Mouse (Mus musculus) CD4-positive helper T cell, adult 2 months (primary cell): ENCODE data around the gene Rfx7.
"Not testable (repeated sequence)": the region's sequence is repeated elsewhere in the genome, so short reads cannot be mapped to it uniquely, and the experiment has no call there.

Experiments used
- DNase-seq: peaks from one replicate; pipeline ENCODE4 v3.0.0-alpha.2; 2012; ENCODE audit warnings: low read depth, missing footprints, low spot score

The Rfx7 gene

DNA sequence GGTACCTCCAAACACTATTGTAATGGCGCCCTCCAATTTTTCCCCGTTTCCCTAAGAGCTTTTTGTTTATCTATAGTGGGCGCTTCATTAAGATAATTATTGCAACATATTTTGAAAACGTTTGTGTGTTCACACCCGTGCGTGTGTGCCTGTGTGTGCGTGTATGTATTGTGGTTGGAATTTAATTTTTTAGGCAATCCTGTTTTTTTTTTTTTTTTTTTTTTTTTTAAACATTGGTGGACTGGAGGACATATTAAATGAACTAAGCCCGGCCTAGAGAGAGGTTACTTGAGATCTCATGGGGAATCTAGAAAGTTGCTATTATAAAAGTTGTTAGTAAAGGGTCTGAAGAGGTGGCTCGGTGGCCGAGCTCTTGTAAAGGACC is 131.5 kb downstream of the Rfx7 start:
- DNase-seq: no peak

DNA sequence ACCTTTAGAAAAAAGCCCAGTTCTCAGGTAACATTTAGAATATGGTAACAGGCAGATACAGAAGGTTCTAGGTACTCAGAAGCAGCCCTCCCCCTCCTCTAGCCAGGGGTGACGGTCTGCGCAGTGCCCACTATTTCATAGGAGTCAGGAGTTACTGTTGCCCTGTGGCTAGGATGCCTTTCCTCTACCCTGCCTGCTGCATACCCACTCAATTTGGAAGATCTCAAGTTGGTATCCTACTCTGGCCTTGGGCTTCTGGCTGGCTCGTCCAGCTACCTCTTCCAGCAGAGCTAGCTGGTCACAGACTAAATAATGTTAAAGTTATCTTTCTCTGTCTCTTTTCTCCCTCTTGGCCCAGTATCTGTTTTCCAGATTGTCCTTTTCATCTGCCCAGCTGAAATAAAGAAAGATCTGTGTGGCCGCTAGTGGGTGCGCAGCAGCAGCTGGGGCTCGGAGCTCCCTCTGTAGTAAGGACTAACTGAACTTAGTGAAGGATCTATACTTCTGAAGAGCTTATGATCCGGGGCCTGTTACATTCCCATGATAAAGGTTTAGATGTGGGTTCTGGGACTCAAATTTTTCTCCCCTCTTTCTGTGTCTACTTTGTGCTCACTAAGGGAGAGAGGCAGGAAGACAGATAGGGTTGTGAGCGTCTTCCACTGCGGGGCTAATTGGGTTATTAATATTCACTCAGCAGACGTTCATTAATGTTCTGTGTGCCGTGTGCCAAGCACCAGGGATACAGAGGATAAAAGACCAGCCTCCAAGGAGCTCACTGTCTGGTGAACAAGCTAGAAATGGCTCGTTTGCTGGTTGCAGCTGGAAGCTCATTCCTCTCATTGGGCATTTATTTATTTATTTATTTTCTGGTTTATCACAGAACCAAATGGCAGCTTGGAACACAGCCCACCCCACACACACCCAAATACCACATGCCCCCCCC is 132.6 kb downstream of the Rfx7 start:
- no peak for DNase-seq

DNA sequence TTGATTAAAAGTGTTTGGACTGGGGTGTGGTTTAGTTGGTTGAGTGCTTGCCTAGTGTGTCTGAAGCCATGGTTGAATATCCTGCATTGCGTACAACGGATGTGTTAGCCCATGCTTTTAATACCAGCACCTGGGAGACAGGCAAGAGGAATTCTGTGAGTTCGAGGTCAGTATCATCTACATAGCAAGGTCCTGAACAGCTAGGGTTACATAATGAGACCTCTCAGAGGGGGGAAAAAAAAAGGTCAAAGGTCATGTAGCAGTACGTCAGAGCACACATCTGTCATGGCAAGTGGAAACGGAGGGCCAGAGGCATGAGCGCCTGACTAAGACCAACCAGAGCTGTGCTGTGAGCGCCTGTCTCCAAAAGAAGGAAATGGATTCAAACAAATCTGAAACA is 133.5 kb downstream of the Rfx7 start:
- no peak for DNase-seq

DNA sequence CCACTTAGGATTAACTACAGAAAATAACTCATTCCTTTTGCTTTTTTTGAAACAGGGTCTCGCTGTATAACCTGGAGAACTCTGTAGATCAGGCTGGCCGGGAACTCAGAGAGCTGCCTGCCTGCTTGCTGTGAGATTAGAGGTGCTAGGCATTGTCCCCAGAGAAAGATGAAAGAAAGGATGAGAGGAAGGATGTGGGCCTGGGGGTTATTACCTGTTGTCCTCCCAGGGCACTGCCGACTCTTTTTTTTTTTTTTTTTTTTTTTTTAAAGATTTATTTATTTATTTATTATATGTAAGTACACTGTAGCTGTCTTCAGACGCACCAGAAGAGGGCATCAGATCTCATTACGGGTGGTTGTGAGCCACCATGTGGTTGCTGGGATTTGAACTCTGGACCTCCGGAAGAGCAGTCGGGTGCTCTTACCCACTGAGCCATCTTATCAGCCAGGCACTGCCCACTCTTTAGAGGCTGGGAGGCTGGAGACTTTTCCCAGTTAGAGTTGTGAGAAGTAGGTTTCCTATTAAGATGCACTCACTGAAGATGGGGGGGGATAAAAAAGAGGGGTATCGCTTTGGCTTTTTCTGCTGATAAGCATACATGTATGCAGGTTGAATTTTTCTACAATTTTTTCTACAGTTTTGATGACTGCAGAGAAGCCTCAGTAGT is 134.4 kb downstream of the Rfx7 start:
- not testable (repeated sequence) for DNase-seq

- no peak for DNase-seq
Observed at GRCm38 (mm10) chr9:72667126-72667525, 135.1 kb downstream of the Rfx7 start.

GRCm38 (mm10) chr9:72669383-72669782 is 137.3 kb downstream of the Rfx7 start:
- no peak for DNase-seq

DNA sequence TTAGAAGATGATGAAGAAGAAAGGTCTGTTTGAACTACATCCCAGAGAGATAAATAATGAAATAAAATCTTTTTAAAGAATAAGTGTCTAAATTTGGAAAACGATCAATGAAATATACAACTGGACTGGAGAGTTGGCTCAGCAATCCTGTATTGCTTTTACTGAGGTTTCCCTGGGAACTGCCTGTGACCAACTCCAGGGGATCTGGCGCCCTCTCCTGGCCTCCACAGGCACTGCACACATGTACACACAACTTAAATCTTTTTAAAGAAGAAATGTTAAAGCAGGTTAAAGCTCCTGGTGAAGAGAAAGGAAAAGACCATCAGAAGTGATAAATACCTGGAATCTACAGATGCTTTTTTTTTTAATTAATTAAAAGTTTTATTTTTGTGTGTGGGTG is 140.3 kb downstream of the Rfx7 start:
- DNase-seq: peak; percentile 60
